Mouse (Mus musculus): ENCODE results near the gene Slc35g3.

GRCm38 (mm10) chr11:69807641-69808040 is 45.9 kb upstream of the Slc35g3 start:
- TF ChIP-seq CHD2 (IDR thresholded peaks at IDR 0.05; ENCODE audit: low read depth, low read length) (no peak), MAFK (IDR thresholded peaks at IDR 0.05; ENCODE audit: insufficient read depth, low read depth, low read length) (no peak)

All from ES-E14 (cell line).